Comparison of ENCODE assay signal across 31 mouse cellular contexts in genomic region chr8:8973334-8973733, GRCm38 (mm10).
DNase-seq lines count a peak whose midpoint lies in the region; ATAC-seq and TF ChIP-seq lines count a peak whose summit lies in the region.
"Had no signal": no experiment of that assay in that cellular context is flagged by ENCODE, and none has a peak within 500 bp of the region (broad histone marks: within the 10 kb centered on the region; RNA-seq: fewer than 3 reads in every experiment).

No protein-coding gene starts in this region.

- H3K9ac ChIP-seq in heart, embryonic 12.5 days: no peak overlapping the region
- H3K9ac ChIP-seq in heart, postnatal 0 days (replicated peaks; ENCODE audit: low read depth, low read length): no peak overlapping the region
- H3K9ac ChIP-seq in midbrain, embryonic 16.5 days (ENCODE audit: low read depth, low read length): no peak overlapping the region
- H3K9ac ChIP-seq: embryonic facial prominence, embryonic 15.5 days; forebrain, embryonic 12.5 days; hindbrain, embryonic 13.5 days; liver, embryonic 12.5 days; liver, postnatal 0 days; midbrain, embryonic 12.5 days had no signal

- no peak overlapping the region for H3K4me3 ChIP-seq in heart, embryonic 12.5 days
- H3K4me3 ChIP-seq in heart, postnatal 0 days (ENCODE audit: low read depth, low read length): no peak overlapping the region
- H3K4me3 ChIP-seq in midbrain, embryonic 16.5 days (ENCODE audit: low read depth, low read length): no peak overlapping the region
- H3K4me3 ChIP-seq: embryonic facial prominence, embryonic 10.5 days; embryonic facial prominence, embryonic 15.5 days; forebrain, embryonic 12.5 days; hindbrain, embryonic 13.5 days; liver, embryonic 12.5 days; megakaryocyte, embryonic 14.5 days; midbrain, embryonic 12.5 days had no signal

- TF ChIP-seq EP300 in heart, postnatal 0 days (IDR thresholded peaks at IDR 0.05; ENCODE audit: low read depth): no peak

- no peak for DNase-seq in heart, postnatal 4 days
- DNase-seq in heart, postnatal 0 days (ENCODE audit: low spot score): no peak
- no peak for DNase-seq in heart, postnatal 10 days
- peak; percentile 49 for DNase-seq in splenic B cell, adult 2 months (ENCODE audit: low read depth, low spot score)
- no peak for DNase-seq in cerebellum, postnatal 10 days
- DNase-seq: adrenal gland, postnatal 25 days; cerebellum, adult 11-12 months; cerebellum, postnatal 14 days; gastrocnemius, postnatal 10 days; heart, adult 18-20 months; kidney, adult 8-10 months; kidney, postnatal 4 days; left cerebral cortex, postnatal 4 days; lung, postnatal 14 days; retina, postnatal 1 day; right cerebral cortex, postnatal 14 days; thymus, adult 18-20 months; thymus, postnatal 25 days had no signal

- WGBS in heart, embryonic 12.5 days: 52% methylated on average over 6 of the region's 6 CpGs
- 37% methylated on average over 6 of the region's 6 CpGs for WGBS in heart, postnatal 0 days
- 73% methylated on average over 6 of the region's 6 CpGs for WGBS in midbrain, embryonic 16.5 days

- intact Hi-C loops in heart, postnatal 10 days (cut with DNase I): no loop called here

- no peak for TF ChIP-seq CTCF in heart, postnatal 0 days (IDR thresholded peaks at IDR 0.05; ENCODE audit: low read depth)

- H3K4me1 ChIP-seq in heart, embryonic 12.5 days (replicated peaks): peaks cover 13% of the 10 kb centered on the region
- H3K4me1 ChIP-seq in heart, postnatal 0 days (ENCODE audit: control insufficient read depth, insufficient read depth): peaks cover 7% of the 10 kb centered on the region
- H3K4me1 ChIP-seq in midbrain, embryonic 16.5 days (ENCODE audit: control insufficient read depth, insufficient read depth, low read length): no peaks in the 10 kb centered on the region
- H3K4me1 ChIP-seq: forebrain, embryonic 12.5 days; hindbrain, embryonic 13.5 days; liver, embryonic 12.5 days; midbrain, embryonic 12.5 days had no signal

- peak overlapping the region; percentile 38; the same call in 1 of the 2 replicates for H3K4me2 ChIP-seq in heart, embryonic 12.5 days
- peak overlapping the region; percentile 25 for H3K4me2 ChIP-seq in heart, postnatal 0 days (ENCODE audit: low read depth, low read length)
- no peak overlapping the region for H3K4me2 ChIP-seq in midbrain, embryonic 16.5 days (ENCODE audit: low read length)
- H3K4me2 ChIP-seq: embryonic facial prominence, embryonic 15.5 days; forebrain, embryonic 12.5 days; hindbrain, embryonic 13.5 days; liver, embryonic 12.5 days; midbrain, embryonic 12.5 days had no signal

- H3K9me3 ChIP-seq in heart, embryonic 12.5 days (replicated peaks): no peaks in the 10 kb centered on the region
- H3K9me3 ChIP-seq in heart, postnatal 0 days (replicated peaks; ENCODE audit: control insufficient read depth, low read length): no peaks in the 10 kb centered on the region
- H3K9me3 ChIP-seq in midbrain, embryonic 16.5 days (replicated peaks; ENCODE audit: control insufficient read depth, low read length, poor library complexity, severe bottlenecking): no peaks in the 10 kb centered on the region
- H3K9me3 ChIP-seq: embryonic facial prominence, embryonic 15.5 days; forebrain, embryonic 12.5 days; hindbrain, embryonic 13.5 days; liver, embryonic 12.5 days; midbrain, embryonic 12.5 days had no signal

- no peaks in the 10 kb centered on the region for H3K27me3 ChIP-seq in heart, embryonic 12.5 days (replicated peaks)
- H3K27me3 ChIP-seq in heart, postnatal 0 days (ENCODE audit: control insufficient read depth, insufficient read depth, low read length): no peaks in the 10 kb centered on the region
- H3K27me3 ChIP-seq in splenic B cell, adult 2 months (ENCODE audit: control insufficient read depth, insufficient read depth, low read length, poor library complexity, severe bottlenecking): no peaks in the 10 kb centered on the region
- H3K27me3 ChIP-seq in midbrain, embryonic 16.5 days (ENCODE audit: control insufficient read depth, insufficient read depth, low read depth, low read length): no peaks in the 10 kb centered on the region
- H3K27me3 ChIP-seq: embryonic facial prominence, embryonic 15.5 days; forebrain, embryonic 12.5 days; hindbrain, embryonic 13.5 days; liver, embryonic 12.5 days; megakaryocyte, embryonic 14.5 days had no signal

- no peaks in the 10 kb centered on the region for H3K36me3 ChIP-seq in heart, embryonic 12.5 days
- H3K36me3 ChIP-seq in heart, postnatal 0 days (replicated peaks; ENCODE audit: control insufficient read depth, insufficient read depth, low read length): no peaks in the 10 kb centered on the region
- H3K36me3 ChIP-seq in splenic B cell, adult 2 months (ENCODE audit: control insufficient read depth, insufficient read depth, low read length, poor library complexity, severe bottlenecking): no peaks in the 10 kb centered on the region
- no peaks in the 10 kb centered on the region for H3K36me3 ChIP-seq in midbrain, embryonic 16.5 days (ENCODE audit: control insufficient read depth, insufficient read depth, low read length)
- H3K36me3 ChIP-seq: embryonic facial prominence, embryonic 10.5 days; embryonic facial prominence, embryonic 15.5 days; forebrain, embryonic 12.5 days; hindbrain, embryonic 13.5 days; liver, embryonic 12.5 days; midbrain, embryonic 12.5 days had no signal

- H3K27ac ChIP-seq in heart, embryonic 12.5 days (ENCODE audit: poor library complexity, severe bottlenecking): no peak overlapping the region
- no peak overlapping the region for H3K27ac ChIP-seq in heart, postnatal 0 days (ENCODE audit: low read depth)
- no peak overlapping the region for H3K27ac ChIP-seq in midbrain, embryonic 16.5 days (ENCODE audit: low read length)
- H3K27ac ChIP-seq: embryonic facial prominence, embryonic 10.5 days; embryonic facial prominence, embryonic 15.5 days; forebrain, embryonic 12.5 days; hindbrain, embryonic 13.5 days; kidney, postnatal 0 days; liver, embryonic 12.5 days; midbrain, embryonic 12.5 days had no signal

- ATAC-seq in heart, embryonic 12.5 days (ENCODE audit: insufficient number of reproducible peaks, low FRiP score): no peak
- ATAC-seq in heart, postnatal 0 days (ENCODE audit: insufficient read depth, low read depth): no peak
- ATAC-seq in granulocyte monocyte progenitor cell, adult 5-6 weeks (replicated peaks; ENCODE audit: poor library complexity, severe bottlenecking): peak; percentile 75
- no peak for ATAC-seq in midbrain, embryonic 16.5 days
- ATAC-seq: intestine, embryonic 16.5 days; liver, embryonic 12.5 days; liver, postnatal 0 days had no signal
